Mouse (Mus musculus) limb, embryonic 14.5 days (tissue): ENCODE results near the gene Snx18. TPM values are rescaled to one million over a fixed set of nuclear protein-coding genes. Genes with fewer than 3 reads are reported as not detected.
A peak's percentile ranks its signal among the peaks of the same experiment; 100 is the strongest.

Source experiments
- ATAC-seq: fragments of 200-750 bp; cut with Nextera tagmentation; 2 replicates; pipeline ENCODE4 v1.8.0; 2017; ENCODE audit warnings: low read depth, moderate number of reproducible peaks, moderate TSS enrichment; ENCODE audit not compliant: low FRiP score
- DNase-seq: peaks from one replicate; pipeline ENCODE4 v3.0.0-alpha.2; 2015; ENCODE audit warnings: low spot score
- H3K27ac ChIP-seq: fragments of 300-500 bp; sonication (generic); replicated peaks from 2 replicates; pipeline ENCODE4 v1.5.1; 2014; ENCODE audit warnings: low read depth, mild to moderate bottlenecking, low read length, moderate library complexity, mixed read lengths
- H3K27me3 ChIP-seq: fragments of 300-500 bp; sonication (generic); 2 replicates; pipeline ENCODE4 v1.6.1; 2014; ENCODE audit warnings: low read length, mixed read lengths; ENCODE audit not compliant: control insufficient read depth, insufficient read depth
- H3K36me3 ChIP-seq: fragments of 300-500 bp; sonication (generic); 2 replicates; pipeline ENCODE4 v1.6.1; 2014; ENCODE audit warnings: mild to moderate bottlenecking, low read length, moderate library complexity, mixed read lengths; ENCODE audit not compliant: control insufficient read depth, insufficient read depth
- H3K4me1 ChIP-seq: fragments of 300-500 bp; sonication (generic); 2 replicates; pipeline ENCODE4 v1.6.1; 2014; ENCODE audit warnings: antibody characterized with exemption, low read length, mixed read lengths; ENCODE audit not compliant: control insufficient read depth, insufficient read depth
- H3K4me2 ChIP-seq: fragments of 300-500 bp; sonication (generic); replicated peaks from 2 replicates; pipeline ENCODE4 v1.6.1; 2014; ENCODE audit warnings: low read depth, mild to moderate bottlenecking, low read length, moderate library complexity; ENCODE audit not compliant: severe bottlenecking
- H3K4me3 ChIP-seq: fragments of 300-500 bp; sonication (generic); replicated peaks from 2 replicates; pipeline ENCODE4 v1.5.1; 2014; ENCODE audit warnings: low read length
- H3K9ac ChIP-seq: fragments of 300-500 bp; sonication (generic); 2 replicates; pipeline ENCODE4 v1.6.1; 2014; ENCODE audit warnings: mild to moderate bottlenecking, low read depth, low read length, moderate library complexity; ENCODE audit not compliant: severe bottlenecking
- H3K9me3 ChIP-seq: fragments of 300-500 bp; sonication (generic); 2 replicates; pipeline ENCODE4 v1.6.1; 2016; ENCODE audit warnings: low read length; ENCODE audit not compliant: control insufficient read depth
- POLR2A ChIP-seq: fragments of 200-500 bp; IDR thresholded peaks from 2 replicates; pipeline ENCODE4 v1.8.0; 2012; ENCODE audit warnings: inconsistent platforms, mild to moderate bottlenecking, moderate library complexity, borderline replicate concordance; ENCODE audit not compliant: insufficient read depth, insufficient read length; ENCODE audit errors: extremely low read depth
- WGBS: fragments of 180-500 bp; shearing (Covaris S2); extraction: QIAGEN DNeasy Blood & Tissue Kit; methylation state at CpG from one replicate; pipeline ENCODE4 v1.1.7; 2014; 5-methylcytosine and 5-hydroxymethylcytosine counted together
- polyA plus RNA-seq, 2 experiments: library from polyadenylated mRNA; depleted of rRNA in 1 of 2; stranded (reverse) in 1 of 2; unstranded in 1 of 2; fragments of >200 nt; fragmentation: Nextera tagmentation in 1 of 2; extraction: Ambion mirVana in 1 of 2; gene quantifications; 2 replicates each; pipeline versions ENCODE4 v1.2.1 to v1.2.3; 2012 to 2014

Gene Snx18
- polyA plus RNA-seq, 2 experiments, result 23.8 to 37.4 TPM

GRCm38 (mm10) chr13:113615971-113616671 lies 2.2 kb downstream of the Snx18 start:
- H3K27me3 ChIP-seq, result no peaks in the 10 kb centered on the region
- H3K9ac ChIP-seq, result peak overlapping the region; percentile 91
- TF ChIP-seq POLR2A, result no peak
- no peak for ATAC-seq
- H3K4me2 ChIP-seq, result peak overlapping the region; percentile 93
- no peak overlapping the region; the same call in 1 of the 2 replicates for H3K27ac ChIP-seq
- H3K4me1 ChIP-seq, result peaks cover 44% of the 10 kb centered on the region
- peak overlapping the region; percentile 92 for H3K4me3 ChIP-seq
- no peak for DNase-seq
- WGBS, result 17% methylated on average over 8 of the region's 8 CpGs
- H3K36me3 ChIP-seq, result peaks cover 20% of the 10 kb centered on the region
- H3K9me3 ChIP-seq, result no peaks in the 10 kb centered on the region

DNA sequence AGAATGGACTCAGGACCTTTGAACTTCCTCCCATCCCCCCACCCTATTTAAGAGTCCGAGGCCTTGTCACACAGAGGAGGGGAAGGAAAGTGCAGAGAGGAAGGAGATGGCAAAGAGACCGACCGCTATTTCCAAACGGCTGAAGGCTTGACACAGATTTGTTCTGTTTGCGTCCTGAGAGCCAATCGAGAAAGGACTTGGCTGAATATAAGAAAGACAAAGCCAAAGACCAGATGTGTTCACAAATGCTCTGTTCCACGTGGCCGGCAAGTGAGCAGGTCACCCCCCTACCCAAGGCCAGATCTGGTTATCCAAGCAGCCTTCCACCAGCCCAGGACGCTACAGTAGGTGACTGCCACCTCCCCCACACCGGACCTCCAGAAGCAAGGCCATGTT lies 2.8 kb downstream of the Snx18 start:
- ATAC-seq, result no peak
- peaks cover 46% of the 10 kb centered on the region for H3K4me1 ChIP-seq

DNA sequence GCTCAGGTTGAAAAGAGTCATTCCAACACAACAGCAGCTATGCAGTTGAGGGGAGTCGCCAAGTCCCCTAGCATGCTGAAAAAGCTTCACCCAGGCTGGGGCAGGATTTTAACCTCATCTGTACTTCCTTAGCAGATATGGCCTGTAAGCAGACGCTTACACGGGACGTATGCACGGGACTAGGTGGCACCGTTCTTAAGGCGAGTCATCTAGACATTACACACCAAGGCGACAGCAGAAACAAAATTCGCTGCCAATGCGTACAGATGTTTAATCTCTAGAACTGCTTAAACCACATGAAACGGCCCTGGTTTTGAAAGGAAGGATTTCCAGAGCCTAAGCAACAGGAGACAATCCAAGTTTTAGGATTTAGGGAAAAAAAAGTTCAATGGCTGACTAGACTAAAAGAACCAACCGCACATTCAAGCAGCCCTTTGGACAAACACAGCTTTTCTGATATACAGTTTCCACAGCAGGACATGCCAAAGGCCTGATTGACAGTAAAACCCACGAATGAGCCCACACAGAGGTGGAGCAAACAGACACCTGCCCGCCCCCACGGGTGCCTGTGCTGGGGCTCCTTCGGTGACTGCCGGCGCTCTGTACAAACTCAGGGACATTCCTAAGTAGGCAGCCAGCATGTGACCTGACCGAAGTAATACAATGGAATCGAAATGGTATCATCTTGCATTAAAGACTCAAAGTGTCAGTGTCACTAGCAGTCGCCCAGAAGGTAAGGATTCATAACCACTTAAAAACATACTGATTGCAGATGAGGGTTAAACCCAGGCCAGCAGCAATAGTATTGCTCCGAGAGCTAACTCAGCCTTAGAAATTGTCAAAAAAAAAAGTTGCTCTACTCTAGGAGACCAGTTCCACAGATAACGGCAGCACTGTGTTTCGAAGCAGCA lies 3.5 kb downstream of the Snx18 start:
- ATAC-seq, result peak; percentile 27; the same call in 1 of the 2 replicates
- 10% methylated on average over 24 of the region's 24 CpGs for WGBS

More for the DNA sequence above, 2.8 kb downstream of the Snx18 start:
- no peaks in the 10 kb centered on the region for H3K27me3 ChIP-seq
- H3K4me3 ChIP-seq, result peak overlapping the region; percentile 92
- peaks cover 24% of the 10 kb centered on the region for H3K36me3 ChIP-seq
- 0 out of 2 replicates have a peak overlapping the region, but pooled peaks have one; percentile 9 for H3K27ac ChIP-seq
- WGBS, result 2% methylated on average over 10 of the region's 10 CpGs
- no peak for DNase-seq
- TF ChIP-seq POLR2A, result no peak
- peak overlapping the region; percentile 93 for H3K4me2 ChIP-seq
- H3K9me3 ChIP-seq, result no peaks in the 10 kb centered on the region
- peak overlapping the region; percentile 91 for H3K9ac ChIP-seq

GRCm38 (mm10) chr13:113613882-113614281 lies 4.5 kb downstream of the Snx18 start:
- Histone ChIP-seq H3K4me3 (peak overlapping the region; percentile 92), H3K36me3 (peaks cover 24% of the 10 kb centered on the region), H3K4me1 (peaks cover 47% of the 10 kb centered on the region), H3K4me2 (peak overlapping the region; percentile 93), H3K9ac (0 out of 2 replicates have a peak overlapping the region, but pooled peaks have one; percentile 41), H3K27ac (0 out of 2 replicates have a peak overlapping the region, but pooled peaks have one; percentile 52), H3K9me3 (no peaks in the 10 kb centered on the region), H3K27me3 (no peaks in the 10 kb centered on the region)
- no peak for ATAC-seq
- 34% methylated on average over 10 of the region's 10 CpGs for WGBS
- no peak for TF ChIP-seq POLR2A
- DNase-seq, result no peak

More for the DNA sequence above, 3.5 kb downstream of the Snx18 start:
- Histone ChIP-seq H3K36me3 (peaks cover 24% of the 10 kb centered on the region), H3K9me3 (no peaks in the 10 kb centered on the region), H3K4me1 (peaks cover 47% of the 10 kb centered on the region), H3K4me2 (peak overlapping the region; percentile 93), H3K9ac (peak overlapping the region; percentile 91), H3K4me3 (peak overlapping the region; percentile 92), H3K27ac (0 out of 2 replicates have a peak overlapping the region, but pooled peaks have one; percentile 9), H3K27me3 (no peaks in the 10 kb centered on the region)
- peak; percentile 85 for DNase-seq
- TF ChIP-seq POLR2A, result no peak

GRCm38 (mm10) chr13:113613341-113613740 lies 5.0 kb downstream of the Snx18 start:
- peaks cover 50% of the 10 kb centered on the region for H3K4me1 ChIP-seq
- no peak for TF ChIP-seq POLR2A
- ATAC-seq (no peak), DNase-seq (no peak)
- peak overlapping the region; percentile 41; the same call in 1 of the 2 replicates for H3K9ac ChIP-seq
- H3K4me2 ChIP-seq, result peak overlapping the region; percentile 93
- H3K4me3 ChIP-seq, result peak overlapping the region; percentile 92
- WGBS, result 8% methylated on average over 12 of the region's 12 CpGs
- peaks cover 24% of the 10 kb centered on the region for H3K36me3 ChIP-seq
- H3K27me3 ChIP-seq, result no peaks in the 10 kb centered on the region
- H3K9me3 ChIP-seq, result no peaks in the 10 kb centered on the region
- H3K27ac ChIP-seq, result peak overlapping the region; percentile 52
